Mouse (Mus musculus): ENCODE data around the gene Spns3. TPM values are rescaled to one million over a fixed set of nuclear protein-coding genes. Genes with fewer than 3 reads are reported as not detected.

Spns3 gene
- polyA plus RNA-seq, 1 experiment from 2014 or later: 0.04 TPM

DNA sequence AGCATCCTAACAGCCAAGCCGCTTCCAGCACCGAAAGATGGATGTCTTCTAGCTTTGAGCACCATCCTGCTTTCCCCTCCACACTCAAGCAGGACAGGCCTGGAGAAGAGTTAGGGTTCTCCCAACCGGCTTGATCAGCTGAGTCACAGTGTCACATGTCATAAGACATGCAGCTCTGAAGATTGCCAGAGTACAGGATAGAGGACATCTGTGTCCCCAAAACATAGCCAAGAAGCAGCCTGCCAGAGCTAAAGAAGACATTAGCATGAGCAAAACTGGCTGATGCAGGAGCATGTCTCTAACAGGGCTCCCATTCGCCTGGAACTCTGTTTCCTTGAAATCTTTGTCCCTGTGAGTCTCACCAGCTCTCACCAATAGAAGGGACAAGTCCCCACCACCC is 24.1 kb downstream of the Spns3 start:
- Histone ChIP-seq H3K4me1 (replicated peaks) (no peaks in the 10 kb centered on the region), H3K27me3 (no peaks in the 10 kb centered on the region), H3K9ac (no peak overlapping the region), H3K36me3 (no peaks in the 10 kb centered on the region), H3K4me3 (no peak overlapping the region), H3K9me3 (no peaks in the 10 kb centered on the region), H3K4me2 (no peak overlapping the region), H3K27ac (replicated peaks) (no peak overlapping the region)
- ATAC-seq (ENCODE audit: low read depth): no peak
- WGBS: 94% methylated on average over 4 of the region's 4 CpGs

DNA sequence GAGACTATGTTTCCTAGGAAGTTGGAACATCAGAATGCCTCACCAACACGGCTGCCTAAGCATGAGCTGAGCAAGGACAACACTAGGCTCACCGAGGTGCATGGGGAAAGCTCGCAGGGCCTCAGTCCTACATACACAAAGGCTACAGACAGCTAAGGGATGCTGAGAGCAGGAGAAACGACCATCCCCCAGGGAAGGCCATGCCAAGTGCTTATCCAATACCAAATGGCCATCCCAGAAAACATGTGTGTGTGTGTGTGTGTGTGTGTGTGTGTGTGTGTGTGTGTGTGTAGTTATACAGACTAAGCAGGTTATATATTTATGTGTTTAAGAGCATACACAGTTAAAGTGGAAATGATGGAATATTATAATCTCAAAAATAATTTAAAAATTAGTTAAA is 26.6 kb downstream of the Spns3 start:
- Histone ChIP-seq H3K9me3 (no peaks in the 10 kb centered on the region), H3K4me3 (no peak overlapping the region), H3K27ac (replicated peaks) (no peak overlapping the region), H3K36me3 (no peaks in the 10 kb centered on the region), H3K9ac (no peak overlapping the region), H3K27me3 (no peaks in the 10 kb centered on the region), H3K4me1 (replicated peaks) (no peaks in the 10 kb centered on the region), H3K4me2 (no peak overlapping the region)
- WGBS: 60% methylated on average over 4 of the region's 4 CpGs
- ATAC-seq (ENCODE audit: low read depth): no peak

DNA sequence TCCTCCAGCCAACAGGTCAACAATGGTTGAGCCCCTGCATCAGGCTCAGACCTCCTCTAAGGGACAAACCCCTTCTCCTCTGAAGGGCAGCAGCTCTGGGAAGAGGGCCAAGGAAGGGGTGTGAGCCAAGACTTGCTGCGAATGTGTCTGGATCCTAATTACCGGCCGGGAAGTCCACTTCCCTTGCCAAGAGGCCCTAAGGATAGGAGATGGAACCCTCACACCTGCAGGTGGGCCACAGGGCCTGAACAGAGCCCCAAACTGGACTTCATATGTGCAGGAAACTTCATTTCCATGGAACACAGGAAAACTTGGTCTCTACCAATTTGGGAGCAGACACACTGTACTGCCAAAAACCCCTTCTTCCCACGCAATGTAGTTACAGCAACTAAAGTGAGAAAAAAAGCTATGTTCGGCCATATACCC is 27.7 kb downstream of the Spns3 start:
- Histone ChIP-seq H3K4me3 (no peak overlapping the region), H3K9ac (no peak overlapping the region), H3K36me3 (no peaks in the 10 kb centered on the region), H3K4me1 (replicated peaks) (no peaks in the 10 kb centered on the region), H3K27ac (replicated peaks) (no peak overlapping the region), H3K9me3 (no peaks in the 10 kb centered on the region), H3K27me3 (no peaks in the 10 kb centered on the region), H3K4me2 (no peak overlapping the region)
- ATAC-seq (ENCODE audit: low read depth): no peak
- WGBS: 82% methylated on average over 5 of the region's 5 CpGs

DNA sequence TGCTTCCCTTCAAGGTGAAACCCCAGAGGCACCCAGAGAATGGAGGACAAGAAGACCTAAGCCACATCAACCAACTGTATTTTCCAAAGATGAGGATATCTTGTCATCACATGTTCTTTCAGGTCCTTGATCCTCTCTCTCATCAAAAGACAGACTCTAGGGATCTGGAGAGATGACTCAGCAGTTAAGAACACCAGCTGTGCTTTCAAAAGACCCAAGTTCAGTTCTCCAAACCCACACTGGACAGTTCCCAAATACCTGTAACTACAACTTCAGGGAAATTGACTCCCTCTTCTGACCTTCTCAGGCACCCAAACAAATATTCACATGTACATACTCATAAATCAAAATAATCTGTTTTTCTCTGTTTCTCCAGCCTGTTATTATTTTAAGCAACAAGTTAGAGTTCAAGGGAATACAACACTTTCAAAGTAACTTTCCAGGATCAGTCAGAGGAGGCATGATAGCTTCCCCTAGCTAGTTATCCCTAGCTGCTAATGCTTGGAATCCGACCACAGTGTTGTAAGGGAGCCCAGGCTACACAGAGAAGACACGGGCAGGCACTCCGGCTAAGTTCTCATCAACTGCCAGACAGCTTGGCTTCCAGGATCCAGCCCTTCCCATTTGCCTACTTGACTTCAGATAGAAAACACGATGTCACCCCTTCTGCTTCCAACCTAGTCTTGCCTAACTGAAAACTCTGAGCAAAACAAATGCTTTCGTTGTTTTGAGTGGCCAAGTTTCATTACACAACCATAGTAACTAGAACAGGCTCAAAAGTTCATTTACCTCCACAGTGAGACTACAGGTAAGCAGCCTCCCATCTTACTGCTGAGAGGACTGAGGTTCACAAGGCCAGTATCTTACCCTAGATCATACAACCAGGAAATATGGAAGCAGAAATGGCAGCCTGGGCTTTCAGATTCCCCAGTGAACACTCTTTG is 28.4 kb downstream of the Spns3 start:
- ATAC-seq (ENCODE audit: low read depth): no peak
- no peak overlapping the region for H3K4me2 ChIP-seq
- no peak overlapping the region for H3K27ac ChIP-seq (replicated peaks)
- H3K4me3 ChIP-seq: no peak overlapping the region
- WGBS: 87% methylated on average over 5 of the region's 5 CpGs
- H3K36me3 ChIP-seq: no peaks in the 10 kb centered on the region
- H3K9me3 ChIP-seq: no peaks in the 10 kb centered on the region
- no peaks in the 10 kb centered on the region for H3K4me1 ChIP-seq (replicated peaks)
- H3K9ac ChIP-seq: no peak overlapping the region
- no peaks in the 10 kb centered on the region for H3K27me3 ChIP-seq

DNA sequence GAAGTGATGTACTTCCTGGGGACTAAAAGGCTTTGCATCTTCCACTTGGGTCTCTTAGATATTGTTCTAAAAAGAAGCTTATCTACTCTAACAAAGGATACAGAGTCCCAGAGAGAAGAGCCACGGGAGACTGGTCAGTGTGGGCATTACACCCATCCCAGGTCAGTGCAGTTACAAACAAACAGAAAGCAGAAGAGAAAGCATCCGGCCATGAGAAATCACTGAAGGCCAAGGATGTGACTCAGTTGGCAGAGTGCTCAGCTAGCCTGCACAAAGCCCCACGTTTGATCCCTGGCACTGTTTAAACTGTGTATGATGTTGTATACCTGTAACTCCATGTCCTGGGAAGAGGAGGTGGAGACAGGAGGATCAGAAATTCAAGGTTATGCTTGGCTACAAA is 30.4 kb downstream of the Spns3 start:
- no peak overlapping the region for H3K9ac ChIP-seq
- H3K36me3 ChIP-seq: no peaks in the 10 kb centered on the region
- H3K4me3 ChIP-seq: no peak overlapping the region
- WGBS: 69% methylated on average over 3 of the region's 3 CpGs
- no peaks in the 10 kb centered on the region for H3K4me1 ChIP-seq (replicated peaks)
- ATAC-seq (ENCODE audit: low read depth): no peak
- no peaks in the 10 kb centered on the region for H3K27me3 ChIP-seq
- no peaks in the 10 kb centered on the region for H3K9me3 ChIP-seq
- no peak overlapping the region for H3K4me2 ChIP-seq
- no peak overlapping the region for H3K27ac ChIP-seq (replicated peaks)

DNA sequence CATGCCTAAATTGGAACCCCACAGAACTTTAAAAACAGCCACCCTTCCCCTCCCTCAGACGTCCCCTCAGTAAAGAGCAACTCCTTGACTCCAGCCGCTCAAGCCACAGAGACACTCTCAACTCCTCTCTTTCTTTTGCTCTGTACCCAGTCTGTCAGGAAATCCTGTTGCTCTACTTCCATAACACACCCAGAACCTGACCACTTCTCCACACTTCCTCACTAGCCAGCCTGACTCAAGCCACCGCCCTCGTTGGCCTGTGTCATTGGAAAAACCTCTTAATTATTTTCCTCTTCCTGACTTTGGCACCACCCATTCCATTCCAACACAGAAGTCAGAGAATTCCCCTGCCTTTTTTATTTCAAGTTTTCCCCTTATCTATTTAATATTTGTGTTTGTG is 31.1 kb downstream of the Spns3 start:
- Histone ChIP-seq H3K9ac (no peak overlapping the region), H3K36me3 (no peaks in the 10 kb centered on the region), H3K4me2 (no peak overlapping the region), H3K27ac (replicated peaks) (no peak overlapping the region), H3K9me3 (no peaks in the 10 kb centered on the region), H3K4me3 (no peak overlapping the region), H3K27me3 (no peaks in the 10 kb centered on the region), H3K4me1 (replicated peaks) (no peaks in the 10 kb centered on the region)
- WGBS: 76% methylated on average over 4 of the region's 4 CpGs
- ATAC-seq (ENCODE audit: low read depth): no peak

DNA sequence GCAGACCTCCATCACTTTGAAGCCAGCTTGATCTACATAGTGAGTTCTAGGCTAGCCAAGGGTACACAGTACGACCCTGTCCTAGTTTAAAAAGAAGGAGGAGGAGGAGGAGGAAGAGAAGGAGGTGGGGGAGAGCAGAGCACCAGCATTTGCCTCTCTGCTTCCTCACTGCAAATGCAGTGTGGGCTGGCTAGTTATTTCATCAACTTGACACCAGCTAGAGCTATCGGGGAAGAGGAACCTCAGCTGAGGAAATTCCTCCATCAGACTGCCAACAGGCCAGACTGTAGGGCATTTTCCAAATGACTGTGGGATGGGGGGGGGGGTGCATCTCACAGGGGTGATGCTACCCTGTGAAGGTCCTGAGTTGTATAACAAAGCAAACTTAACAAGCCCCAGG is 31.9 kb downstream of the Spns3 start:
- Histone ChIP-seq H3K4me3 (no peak overlapping the region), H3K4me1 (replicated peaks) (no peaks in the 10 kb centered on the region), H3K27me3 (no peaks in the 10 kb centered on the region), H3K9ac (no peak overlapping the region), H3K4me2 (no peak overlapping the region), H3K9me3 (no peaks in the 10 kb centered on the region), H3K36me3 (no peaks in the 10 kb centered on the region), H3K27ac (replicated peaks) (no peak overlapping the region)
- ATAC-seq (ENCODE audit: low read depth): no peak
- 88% methylated on average over 2 of the region's 2 CpGs for WGBS

DNA sequence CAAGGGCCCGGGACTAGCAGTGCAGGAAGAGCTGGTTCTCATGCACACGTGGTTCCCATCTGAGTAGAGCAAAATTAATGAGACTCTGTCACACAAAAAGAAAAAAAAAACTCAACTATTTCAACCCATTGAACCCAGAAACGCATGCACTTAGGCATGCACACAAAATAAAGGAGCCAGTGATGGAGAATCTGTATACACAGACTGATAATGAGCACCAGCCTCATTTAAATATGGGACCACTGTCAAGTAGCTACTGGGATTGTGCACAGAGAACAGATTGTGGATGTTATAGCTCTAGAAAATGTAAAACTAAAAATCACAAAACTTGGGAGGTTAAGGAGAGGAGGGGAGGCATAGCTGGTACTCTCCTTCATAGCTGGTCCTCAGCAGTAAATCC is 35.3 kb downstream of the Spns3 start:
- H3K9me3 ChIP-seq: no peaks in the 10 kb centered on the region
- ATAC-seq (ENCODE audit: low read depth): no peak
- no peak overlapping the region for H3K4me2 ChIP-seq
- H3K27ac ChIP-seq (replicated peaks): no peak overlapping the region
- H3K27me3 ChIP-seq: no peaks in the 10 kb centered on the region
- no peaks in the 10 kb centered on the region for H3K36me3 ChIP-seq
- WGBS: 54% methylated on average over 3 of the region's 3 CpGs
- H3K4me3 ChIP-seq: no peak overlapping the region
- H3K9ac ChIP-seq: no peak overlapping the region
- no peaks in the 10 kb centered on the region for H3K4me1 ChIP-seq (replicated peaks)

DNA sequence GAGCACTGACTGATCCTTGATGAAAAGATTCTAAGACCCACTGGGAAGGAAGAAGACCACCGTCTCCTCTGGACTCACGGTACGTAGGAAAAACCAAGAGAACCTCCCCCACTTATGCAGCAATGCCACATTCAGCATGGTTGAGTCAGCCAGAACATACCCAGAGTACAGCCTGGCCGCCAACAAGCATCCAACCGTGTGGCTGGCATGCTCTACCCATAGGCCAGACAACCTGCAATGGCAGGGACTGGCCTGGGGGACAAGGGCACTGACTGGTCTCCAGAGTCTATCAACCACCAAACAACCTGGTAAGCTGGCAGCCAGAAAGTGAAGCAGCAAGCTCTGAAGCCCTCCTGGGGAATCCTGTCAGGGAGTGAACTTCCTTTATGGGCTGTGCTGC is 41.7 kb downstream of the Spns3 start:
- Histone ChIP-seq H3K4me1 (replicated peaks) (peaks cover 2% of the 10 kb centered on the region), H3K9me3 (no peaks in the 10 kb centered on the region), H3K36me3 (no peaks in the 10 kb centered on the region), H3K4me2 (no peak overlapping the region), H3K27me3 (no peaks in the 10 kb centered on the region; the same call in 1 of the 2 replicates), H3K9ac (no peak overlapping the region), H3K4me3 (no peak overlapping the region), H3K27ac (replicated peaks) (no peak overlapping the region)
- ATAC-seq (ENCODE audit: low read depth): no peak
- 95% methylated on average over 5 of the region's 5 CpGs for WGBS

DNA sequence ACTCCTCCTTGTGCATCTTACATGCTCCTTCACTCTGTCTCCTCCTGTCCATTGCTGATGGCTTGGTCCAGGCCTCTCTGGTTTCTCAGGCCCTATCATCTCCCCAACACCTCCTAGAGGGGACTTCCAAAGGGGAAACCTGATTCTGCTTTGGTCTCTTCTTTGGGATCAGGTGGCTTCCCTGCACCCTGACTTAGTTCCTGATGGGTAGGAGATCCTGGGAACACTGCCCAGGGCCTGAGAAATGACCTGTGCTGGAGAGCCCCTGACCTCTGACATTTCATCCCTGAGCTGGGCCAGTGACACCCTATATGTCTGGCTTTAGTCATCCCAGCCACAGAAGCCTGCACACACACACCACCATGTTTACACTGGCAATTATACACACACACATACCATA is 42.7 kb downstream of the Spns3 start:
- no peak for ATAC-seq (ENCODE audit: low read depth)
- Histone ChIP-seq H3K4me3 (no peak overlapping the region), H3K4me1 (replicated peaks) (peaks cover 12% of the 10 kb centered on the region), H3K36me3 (no peaks in the 10 kb centered on the region), H3K9ac (no peak overlapping the region), H3K27ac (replicated peaks) (no peak overlapping the region), H3K27me3 (no peaks in the 10 kb centered on the region; the same call in 1 of the 2 replicates), H3K4me2 (no peak overlapping the region), H3K9me3 (no peaks in the 10 kb centered on the region)

DNA sequence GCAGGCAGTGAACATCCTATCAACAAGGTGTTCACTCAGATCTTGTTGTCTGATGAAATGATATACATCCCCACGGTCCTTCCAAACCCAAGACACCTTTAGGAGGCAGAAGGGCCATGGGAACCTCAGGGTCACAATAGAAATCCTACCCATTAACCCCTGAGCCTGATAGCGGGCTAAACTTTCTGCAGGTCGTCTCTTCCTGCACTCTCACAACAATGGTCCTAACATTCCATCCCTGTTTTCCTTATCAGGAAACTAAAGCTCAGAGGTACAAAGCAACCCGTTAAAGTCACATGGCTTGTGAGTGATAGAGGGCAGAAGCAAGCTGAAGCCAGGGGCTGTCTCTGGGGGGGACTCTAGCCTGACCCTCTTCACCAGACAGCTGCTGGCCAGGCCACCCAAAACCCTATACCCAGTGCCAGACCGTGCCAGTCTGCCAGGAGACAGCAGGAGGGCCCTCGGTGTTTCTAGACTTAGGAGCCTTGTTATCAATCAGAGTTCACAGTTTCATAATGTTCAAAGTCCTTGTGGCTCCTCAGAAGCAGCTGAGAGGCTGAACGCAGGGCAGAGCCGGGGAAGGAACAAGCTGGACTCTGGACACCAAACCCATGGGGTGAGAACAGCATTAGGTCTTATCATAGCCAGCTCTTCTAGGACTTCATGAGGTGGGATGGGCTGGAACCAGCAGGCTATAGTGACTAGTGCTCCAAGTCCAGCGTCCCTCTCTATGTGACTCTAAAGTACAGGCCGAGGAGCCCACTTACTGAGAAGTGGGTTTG is 46.1 kb downstream of the Spns3 start:
- H3K27me3 ChIP-seq: no peaks in the 10 kb centered on the region; the same call in 1 of the 2 replicates
- ATAC-seq (ENCODE audit: low read depth): no peak
- no peak overlapping the region for H3K9ac ChIP-seq
- no peaks in the 10 kb centered on the region for H3K36me3 ChIP-seq
- no peaks in the 10 kb centered on the region for H3K9me3 ChIP-seq
- H3K4me1 ChIP-seq (replicated peaks): peaks cover 26% of the 10 kb centered on the region
- 80% methylated on average over 10 of the region's 10 CpGs for WGBS
- H3K27ac ChIP-seq (replicated peaks): no peak overlapping the region
- no peak overlapping the region for H3K4me2 ChIP-seq
- H3K4me3 ChIP-seq: no peak overlapping the region

DNA sequence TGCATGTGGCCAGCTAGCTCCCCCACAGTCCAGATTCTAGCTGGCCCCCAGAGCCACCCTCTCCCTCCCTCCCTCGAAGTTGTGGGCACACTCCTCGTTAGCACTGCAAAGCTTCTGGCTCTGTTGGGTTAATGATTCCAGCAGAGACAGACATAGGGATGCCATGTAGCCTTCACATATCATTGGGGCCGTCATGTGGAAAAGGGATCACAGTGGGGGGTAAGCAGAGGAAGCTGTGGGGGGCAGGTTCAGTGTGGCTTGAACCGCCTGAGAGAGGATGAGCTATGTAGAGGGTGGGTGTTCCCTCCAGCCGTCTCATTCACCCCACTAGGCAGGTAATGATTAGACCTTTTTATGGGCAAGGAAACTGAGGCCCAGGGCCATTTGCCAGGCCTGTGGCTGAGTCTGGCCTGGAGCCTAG is 46.8 kb downstream of the Spns3 start:
- H3K4me1 ChIP-seq (replicated peaks): peaks cover 26% of the 10 kb centered on the region
- H3K4me2 ChIP-seq: no peak overlapping the region
- 10% methylated on average over 5 of the region's 5 CpGs for WGBS
- H3K9me3 ChIP-seq: no peaks in the 10 kb centered on the region
- H3K36me3 ChIP-seq: no peaks in the 10 kb centered on the region
- ATAC-seq (ENCODE audit: low read depth): no peak
- no peaks in the 10 kb centered on the region; the same call in 1 of the 2 replicates for H3K27me3 ChIP-seq
- no peak overlapping the region for H3K4me3 ChIP-seq
- H3K27ac ChIP-seq (replicated peaks): no peak overlapping the region
- no peak overlapping the region for H3K9ac ChIP-seq

Measured in neural tube, embryonic 13.5 days (tissue).